9 mouse cellular contexts compared by ENCODE assay signal in genomic region chr3:49641966-49642758, GRCm38 (mm10).
DNase-seq lines count a peak whose midpoint lies in the region; ATAC-seq lines count a peak whose summit lies in the region.
"Had no signal": no experiment of that assay in that cellular context is flagged by ENCODE, and none has a peak within 500 bp of the region (broad histone marks: within the 10 kb centered on the region; RNA-seq: fewer than 3 reads in every experiment).

No protein-coding gene starts in this region.

- no peaks in the 10 kb centered on the region for H3K9me3 ChIP-seq in embryonic facial prominence, embryonic 12.5 days
- H3K9me3 ChIP-seq in heart, embryonic 10.5 days: no peaks in the 10 kb centered on the region
- H3K9me3 ChIP-seq in kidney, embryonic 16.5 days (ENCODE audit: low read length): no peaks in the 10 kb centered on the region
- no peaks in the 10 kb centered on the region for H3K9me3 ChIP-seq in midbrain, embryonic 10.5 days (replicated peaks)

- no peak overlapping the region for H3K9ac ChIP-seq in embryonic facial prominence, embryonic 12.5 days
- H3K9ac ChIP-seq in kidney, embryonic 16.5 days (replicated peaks; ENCODE audit: low read length): no peak overlapping the region
- H3K9ac ChIP-seq: liver, embryonic 14.5 days had no signal

- H3K27me3 ChIP-seq in embryonic facial prominence, embryonic 12.5 days: no peaks in the 10 kb centered on the region
- no peaks in the 10 kb centered on the region for H3K27me3 ChIP-seq in heart, embryonic 10.5 days (ENCODE audit: insufficient read depth, poor library complexity, severe bottlenecking)
- H3K27me3 ChIP-seq in kidney, embryonic 16.5 days (ENCODE audit: insufficient read depth, low read length): no peaks in the 10 kb centered on the region
- H3K27me3 ChIP-seq in midbrain, embryonic 10.5 days (ENCODE audit: low read depth, poor library complexity, severe bottlenecking): no peaks in the 10 kb centered on the region

- H3K4me3 ChIP-seq in embryonic facial prominence, embryonic 12.5 days: no peak overlapping the region
- H3K4me3 ChIP-seq in heart, embryonic 10.5 days: no peak overlapping the region
- no peak overlapping the region for H3K4me3 ChIP-seq in kidney, embryonic 16.5 days (ENCODE audit: low read length)
- H3K4me3 ChIP-seq in midbrain, embryonic 10.5 days: no peak overlapping the region

- 7% methylated on average over 4 of the region's 4 CpGs for WGBS in embryonic facial prominence, embryonic 12.5 days
- WGBS in heart, embryonic 10.5 days: 26% methylated on average over 4 of the region's 4 CpGs
- WGBS in kidney, embryonic 16.5 days: 32% methylated on average over 4 of the region's 4 CpGs
- 62% methylated on average over 4 of the region's 4 CpGs for WGBS in midbrain, embryonic 10.5 days

- peak; percentile 91 for ATAC-seq in embryonic facial prominence, embryonic 12.5 days (ENCODE audit: insufficient number of reproducible peaks, insufficient read depth, low FRiP score, low TSS enrichment)
- peak; percentile 94 for ATAC-seq in kidney, embryonic 16.5 days (ENCODE audit: low FRiP score, low TSS enrichment)
- ATAC-seq in megakaryocyte progenitor cell, adult 5-6 weeks (replicated peaks; ENCODE audit: poor library complexity): no peak

- H3K4me2 ChIP-seq in embryonic facial prominence, embryonic 12.5 days (replicated peaks): no peak overlapping the region
- no peak overlapping the region for H3K4me2 ChIP-seq in kidney, embryonic 16.5 days (replicated peaks; ENCODE audit: low read depth, low read length)

- H3K27ac ChIP-seq in embryonic facial prominence, embryonic 12.5 days: peak overlapping the region; percentile 83
- peak overlapping the region; percentile 67; the same call in 1 of the 2 replicates for H3K27ac ChIP-seq in heart, embryonic 10.5 days
- H3K27ac ChIP-seq in kidney, embryonic 16.5 days (ENCODE audit: low read length): no peak overlapping the region
- peak overlapping the region; percentile 17; the same call in 1 of the 2 replicates for H3K27ac ChIP-seq in midbrain, embryonic 10.5 days (replicated peaks)
- H3K27ac ChIP-seq: liver, embryonic 14.5 days had no signal

- H3K4me1 ChIP-seq in embryonic facial prominence, embryonic 12.5 days: peaks cover 10% of the 10 kb centered on the region; the same call in 1 of the 2 replicates
- H3K4me1 ChIP-seq in heart, embryonic 10.5 days: peaks cover 6% of the 10 kb centered on the region; the same call in 1 of the 2 replicates
- no peaks in the 10 kb centered on the region for H3K4me1 ChIP-seq in kidney, embryonic 16.5 days (ENCODE audit: insufficient read depth, low read length)
- peaks cover 15% of the 10 kb centered on the region for H3K4me1 ChIP-seq in midbrain, embryonic 10.5 days

- H3K36me3 ChIP-seq in embryonic facial prominence, embryonic 12.5 days: no peaks in the 10 kb centered on the region
- no peaks in the 10 kb centered on the region for H3K36me3 ChIP-seq in heart, embryonic 10.5 days
- H3K36me3 ChIP-seq in kidney, embryonic 16.5 days (ENCODE audit: insufficient read depth, low read length): no peaks in the 10 kb centered on the region
- H3K36me3 ChIP-seq in midbrain, embryonic 10.5 days: no peaks in the 10 kb centered on the region

- DNase-seq in adipocyte (ENCODE audit: low spot score): peak; percentile 92
- DNase-seq in heart, embryonic 10.5 days (ENCODE audit: low spot score): no peak
- peak; percentile 15 for DNase-seq in midbrain, embryonic 10.5 days (ENCODE audit: low spot score)
- DNase-seq in thymus, postnatal 14 days: no peak
- DNase-seq in layer of hippocampus, adult 8-10 months (ENCODE audit: low spot score in 2 of 2): no peak

Comparison
In these comparisons a context has a peak if more than half of its experiments do, and no peak if none do; other contexts are left out.
1. DNase-seq: peak in adipocyte (single experiment) and midbrain, embryonic 10.5 days (single experiment); none in heart, embryonic 10.5 days (single experiment), thymus, postnatal 14 days (single experiment) and layer of hippocampus, adult 8-10 months (0 of 2).